21 mouse cellular contexts compared by ENCODE assay signal in genomic region chr6:32638843-32639242, GRCm38 (mm10). TPM values are rescaled to one million over a fixed set of nuclear protein-coding genes. Genes with fewer than 3 reads are reported as not detected.
DNase-seq lines count a peak whose midpoint lies in the region.
"Had no signal": no experiment of that assay in that cellular context is flagged by ENCODE, and none has a peak within 500 bp of the region (broad histone marks: within the 10 kb centered on the region; RNA-seq: fewer than 3 reads in every experiment).

No protein-coding gene starts in this region.

- intact Hi-C loops in left cerebral cortex, postnatal 10 days (cut with DNase I), result no loop called here

- DNase-seq in brain, adult 2 months (ENCODE audit: low read depth, low spot score), result peak; percentile 83
- peak; percentile 67 to 71 for DNase-seq in frontal cortex, adult 2 months (ENCODE audit: extremely low spot score in 1 of 2, low spot score in 1 of 2)
- DNase-seq in left cerebral cortex, postnatal 10 days (ENCODE audit: extremely low spot score in 1 of 2, low spot score in 2 of 2), result peak; percentile 8 to 19
- peak; percentile 42 for DNase-seq in right cerebral cortex, postnatal 25 days
- DNase-seq in adipocyte (ENCODE audit: low spot score), result no peak
- DNase-seq in ovary, postnatal 14 days (ENCODE audit: low spot score), result no peak
- DNase-seq in kidney, adult 9 months, result no peak
- DNase-seq: adrenal gland, adult 8-10 months; B cell, adult 2 months; cerebellum, adult 2 months; cerebellum, postnatal 36 days; gastrocnemius, adult 2 months; heart, postnatal 36 days; kidney, adult 18-20 months; kidney, postnatal 10 days; liver, postnatal 0 days; retina, postnatal 1 day; thymus, postnatal 14 days had no signal

RNA-seq across cellular contexts. Expression of gene Plxna4, which starts 50.9 kb away (rescaled TPM):
- 13.9 and 16.1 TPM in 2 replicates for polyA plus RNA-seq in frontal cortex, adult 2 months (2012; rRNA removed)
- 10 to 100 TPM; 87.8 to 94.9 TPM for total RNA-seq in left cerebral cortex, postnatal 10 days (2021)
- total RNA-seq: CH12.LX; monocyte, adult 5-6 weeks had no signal
- polyA plus RNA-seq: G1E had no signal

Comparison
In these comparisons a context has a peak if more than half of its experiments do, and no peak if none do; other contexts are left out.
1. DNase-seq: peak in brain, adult 2 months (single experiment), frontal cortex, adult 2 months (2 of 2), left cerebral cortex, postnatal 10 days (2 of 2) and right cerebral cortex, postnatal 25 days (single experiment); none in adipocyte (single experiment), ovary, postnatal 14 days (single experiment) and kidney, adult 9 months (single experiment).